Comparison of ENCODE assay signal across 13 mouse cellular contexts in genomic region chr2:163798411-163798810, GRCm38 (mm10). TPM values are rescaled to one million over a fixed set of nuclear protein-coding genes. Genes with fewer than 3 reads are reported as not detected.
A peak's percentile ranks its signal among the peaks of the same experiment; 100 is the strongest.
DNase-seq lines count a peak whose midpoint lies in the region; ATAC-seq and TF ChIP-seq lines count a peak whose summit lies in the region.
"Had no signal": no experiment of that assay in that cellular context is flagged by ENCODE, and none has a peak within 500 bp of the region (broad histone marks: within the 10 kb centered on the region; RNA-seq: fewer than 3 reads in every experiment).

No protein-coding gene starts in this region.

- no peak overlapping the region for H3K9ac ChIP-seq in lung, embryonic 14.5 days
- H3K9ac ChIP-seq: stomach, embryonic 15.5 days had no signal

- H3K27me3 ChIP-seq in lung, embryonic 14.5 days (ENCODE audit: insufficient read depth, low read length): no peaks in the 10 kb centered on the region
- H3K27me3 ChIP-seq: stomach, embryonic 15.5 days had no signal

- no peak overlapping the region for H3K4me3 ChIP-seq in lung, embryonic 14.5 days (ENCODE audit: low read depth, low read length)
- H3K4me3 ChIP-seq: stomach, embryonic 15.5 days had no signal

- H3K27ac ChIP-seq in lung, embryonic 14.5 days (ENCODE audit: low read depth): no peak overlapping the region
- H3K27ac ChIP-seq: stomach, embryonic 15.5 days had no signal

- WGBS in lung, embryonic 14.5 days: 57% methylated on average over 7 of the region's 7 CpGs

- H3K36me3 ChIP-seq in lung, embryonic 14.5 days (ENCODE audit: insufficient read depth): no peaks in the 10 kb centered on the region
- H3K36me3 ChIP-seq: stomach, embryonic 15.5 days had no signal

- H3K4me2 ChIP-seq in lung, embryonic 14.5 days: no peak overlapping the region
- H3K4me2 ChIP-seq: stomach, embryonic 15.5 days had no signal

- H3K9me3 ChIP-seq in lung, embryonic 14.5 days (ENCODE audit: low read depth, low read length): no peaks in the 10 kb centered on the region
- H3K9me3 ChIP-seq: stomach, embryonic 15.5 days had no signal

- no peak for TF ChIP-seq CTCF in lung, embryonic 14.5 days (IDR thresholded peaks at IDR 0.05; ENCODE audit: low read depth)

- DNase-seq in adrenal gland, postnatal 10 days: peak; percentile 66
- DNase-seq in adrenal gland, adult 18-20 months (ENCODE audit: low spot score in 2 of 2): no peak
- DNase-seq in NIH3T3 (ENCODE audit: low read depth): peak; percentile 95
- DNase-seq in gastrocnemius, postnatal 25 days: peak; percentile 83
- peak; percentile 42 for DNase-seq in lung, embryonic 14.5 days
- DNase-seq in right cerebral cortex, postnatal 10 days (ENCODE audit: low spot score in 2 of 2): no peak
- DNase-seq in layer of hippocampus, adult 8-10 months (ENCODE audit: low spot score in 2 of 2): no peak
- no peak for DNase-seq in left cerebral cortex, postnatal 36 days (ENCODE audit: low spot score in 2 of 2)
- DNase-seq: cerebellum, adult 11 months; kidney, adult 2 months; midbrain, embryonic 14.5 days had no signal

- no peak for ATAC-seq in lung, embryonic 14.5 days (ENCODE audit: insufficient read depth)

- intact Hi-C loops in left cerebral cortex, postnatal 36 days (cut with DNase I): no loop called here

- no peaks in the 10 kb centered on the region for H3K4me1 ChIP-seq in lung, embryonic 14.5 days (ENCODE audit: insufficient read depth)
- H3K4me1 ChIP-seq: stomach, embryonic 15.5 days had no signal

RNA-seq across cellular contexts. Expression of gene Ccn5, which starts 22.2 kb away (rescaled TPM):
- total RNA-seq in adrenal gland, postnatal 10 days (2021): under 1 TPM in 1 of 2 experiments, not detected in 1; 0.69 TPM
- total RNA-seq in adrenal gland, adult 18-20 months (2021): under 1 TPM in 1 of 2 experiments, not detected in 1; 0.51 TPM
- total RNA-seq in gastrocnemius, postnatal 25 days (2021): 1 to 10 TPM in 1 of 2 experiments, under 1 TPM in 1; 0.20 to 1.3 TPM
- polyA plus RNA-seq in lung, embryonic 14.5 days (2014; fragmentation: Nextera tagmentation; extraction: Ambion mirVana): 0.39 and 0.68 TPM in 2 replicates
- under 1 TPM in 2 of 4 experiments, not detected in 2; 0.29 to 0.61 TPM for total RNA-seq in layer of hippocampus, adult 8-10 months (2022)
- under 1 TPM; 0.17 to 0.23 TPM for total RNA-seq in left cerebral cortex, postnatal 36 days (2021)
- polyA plus RNA-seq: stomach, embryonic 15.5 days had no signal

RNA-seq across cellular contexts. Expression of gene Ada, which starts 48.4 kb away (rescaled TPM):
- 1 to 10 TPM; 3.8 to 4.0 TPM for total RNA-seq in adrenal gland, postnatal 10 days (2021)
- total RNA-seq in adrenal gland, adult 18-20 months (2021): 1 to 10 TPM; 2.9 to 3.5 TPM
- 1 to 10 TPM in 1 of 2 experiments, under 1 TPM in 1; 0.20 to 1.0 TPM for total RNA-seq in gastrocnemius, postnatal 25 days (2021)
- polyA plus RNA-seq in lung, embryonic 14.5 days (2014; fragmentation: Nextera tagmentation; extraction: Ambion mirVana): 9.5 and 9.9 TPM in 2 replicates
- 1 to 10 TPM in 3 of 4 experiments, under 1 TPM in 1; 0.73 to 1.6 (median 1.5) TPM for total RNA-seq in layer of hippocampus, adult 8-10 months (2022)
- 1 to 10 TPM; 1.5 to 1.6 TPM for total RNA-seq in left cerebral cortex, postnatal 36 days (2021)

RNA-seq across cellular contexts. Expression of gene Kcnk15, which starts 55.0 kb away (rescaled TPM):
- total RNA-seq in adrenal gland, postnatal 10 days (2021): not detected
- total RNA-seq in adrenal gland, adult 18-20 months (2021): not detected
- total RNA-seq in gastrocnemius, postnatal 25 days (2021): not detected
- polyA plus RNA-seq in lung, embryonic 14.5 days (2014; fragmentation: Nextera tagmentation; extraction: Ambion mirVana): not detected in 2 replicates
- not detected for total RNA-seq in layer of hippocampus, adult 8-10 months (2022)
- total RNA-seq in left cerebral cortex, postnatal 36 days (2021): under 1 TPM in 1 of 2 experiments, not detected in 1; 0.54 TPM
- total RNA-seq: left cerebral cortex, postnatal 14 days had no signal
- polyA plus RNA-seq: kidney, adult 2 months; midbrain, embryonic 14.5 days; stomach, embryonic 15.5 days had no signal

Comparison
In these comparisons a context has a peak if more than half of its experiments do, and no peak if none do; other contexts are left out.
1. DNase-seq: peak in adrenal gland, postnatal 10 days (single experiment), NIH3T3 (single experiment), gastrocnemius, postnatal 25 days (single experiment) and lung, embryonic 14.5 days (single experiment); none in adrenal gland, adult 18-20 months (0 of 2), right cerebral cortex, postnatal 10 days (0 of 2), layer of hippocampus, adult 8-10 months (0 of 2) and left cerebral cortex, postnatal 36 days (0 of 2).